Mouse (Mus musculus) megakaryocyte, adult 5-6 weeks (primary cell): ENCODE data around the gene Popdc2. TPM values are rescaled to one million over a fixed set of nuclear protein-coding genes. Genes with fewer than 3 reads are reported as not detected.
"Not testable (repeated sequence)": the region's sequence is repeated elsewhere in the genome, so short reads cannot be mapped to it uniquely, and the experiment has no call there.

ENCODE experiments used
- ATAC-seq: 2 replicates; pipeline ENCODE4 v1.8.0; 2016; ENCODE audit warnings: mild to moderate bottlenecking, inconsistent platforms; ENCODE audit not compliant: poor library complexity, severe bottlenecking
- total RNA-seq, 2 experiments: library from RNA; stranded (forward) in 1 of 2; stranded (reverse) in 1 of 2; fragments of 153-499, 151-499 nt in 1 of 2; fragments of 221-1000, 200-1000 nt in 1 of 2; gene quantifications; 2 replicates each; pipeline versions ENCODE4 v1.2.3 to v1.2.4; 2015 to 2017

Popdc2 gene
- total RNA-seq (2015) = 0.38 and 3.9 TPM in 2 replicates
- 1.8 TPM in 1 of 2 replicates, not detected in the other for total RNA-seq (2017)

DNA sequence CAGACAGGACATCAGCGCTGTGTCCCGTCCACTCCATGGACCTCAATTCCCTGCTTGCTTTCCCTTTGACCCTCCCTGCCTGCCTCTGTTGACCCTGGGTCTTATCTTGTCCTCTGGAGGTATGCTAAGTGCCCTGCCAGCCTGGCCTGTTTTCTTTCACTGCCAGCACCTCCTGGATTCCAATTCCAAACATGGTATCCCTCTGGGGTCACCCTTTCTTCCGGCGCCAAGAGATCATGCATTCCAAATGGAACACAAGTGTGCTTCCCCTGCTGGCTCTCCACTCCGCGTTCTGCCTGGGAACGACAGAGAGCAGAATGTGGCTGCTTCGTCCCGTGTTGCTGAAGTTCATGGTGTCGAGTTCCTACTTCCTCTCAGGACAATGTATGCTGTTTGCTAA, at the start of gene Popdc2:
Popdc2 (plus strand) TSS at position 277 of the 400 bp plus-strand sequence.
- ATAC-seq = no peak

DNA sequence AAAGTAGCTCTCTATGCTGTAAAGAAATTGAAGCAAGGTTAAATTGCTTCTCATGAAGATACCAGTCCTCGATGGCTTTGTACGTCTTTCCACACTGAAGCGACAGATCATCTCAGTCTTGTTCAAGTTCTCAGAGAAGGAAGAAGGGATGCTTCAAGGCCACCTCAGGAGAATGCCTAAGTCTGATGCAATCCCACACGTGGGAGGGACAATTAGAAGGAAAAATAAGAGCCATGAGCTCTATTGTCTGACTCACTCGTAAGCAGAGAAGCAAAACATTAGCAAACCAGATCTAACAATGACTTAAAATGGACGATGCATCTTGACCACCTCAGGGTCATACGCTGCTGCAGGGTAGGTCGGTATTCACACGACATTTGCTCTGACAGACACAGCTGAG, 43.5 kb upstream of the Popdc2 start:
- no peak for ATAC-seq

DNA sequence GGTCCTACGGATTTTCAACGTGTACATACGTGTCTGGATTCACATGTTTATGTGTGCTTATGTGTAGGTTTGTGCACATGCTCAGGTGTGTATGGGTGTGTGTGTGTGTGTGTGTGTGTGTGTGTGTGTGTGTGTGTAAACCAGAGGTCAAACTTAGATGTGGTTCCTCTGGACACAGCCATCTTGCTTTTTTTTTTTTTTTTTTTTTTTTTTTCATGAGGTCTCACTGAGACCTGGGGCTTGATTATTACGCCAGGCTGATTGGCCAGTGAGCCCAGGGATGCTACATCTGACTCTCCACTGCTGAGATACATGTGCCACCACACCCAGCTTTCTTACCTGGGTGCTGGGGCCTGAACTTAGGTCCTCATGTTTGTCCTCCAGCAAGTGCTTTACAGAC, 42.9 kb upstream of the Popdc2 start:
- no peak for ATAC-seq

DNA sequence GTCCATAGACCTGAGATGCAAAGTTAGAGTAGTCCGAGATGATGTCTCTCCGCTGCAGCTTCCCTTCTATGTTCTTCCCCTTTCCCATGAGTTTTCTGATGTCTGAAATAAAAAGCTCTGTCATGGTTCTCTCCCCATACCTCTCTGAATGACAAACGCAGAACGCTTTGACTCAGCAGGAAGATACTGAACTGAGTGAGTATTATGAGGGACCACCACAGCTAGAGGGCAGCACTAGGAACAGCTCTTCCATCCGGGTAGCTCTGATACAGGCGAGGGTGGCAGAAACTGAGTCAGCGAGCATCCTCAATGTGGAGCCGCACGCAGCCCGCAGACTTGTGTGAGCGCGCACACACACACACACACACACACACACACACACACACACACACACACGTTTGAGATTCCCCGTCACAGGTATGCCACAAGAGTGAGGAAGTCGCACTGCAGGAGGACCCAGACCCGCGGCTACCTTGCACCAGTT, 40.5 kb upstream of the Popdc2 start:
- peak; percentile 78 for ATAC-seq

DNA sequence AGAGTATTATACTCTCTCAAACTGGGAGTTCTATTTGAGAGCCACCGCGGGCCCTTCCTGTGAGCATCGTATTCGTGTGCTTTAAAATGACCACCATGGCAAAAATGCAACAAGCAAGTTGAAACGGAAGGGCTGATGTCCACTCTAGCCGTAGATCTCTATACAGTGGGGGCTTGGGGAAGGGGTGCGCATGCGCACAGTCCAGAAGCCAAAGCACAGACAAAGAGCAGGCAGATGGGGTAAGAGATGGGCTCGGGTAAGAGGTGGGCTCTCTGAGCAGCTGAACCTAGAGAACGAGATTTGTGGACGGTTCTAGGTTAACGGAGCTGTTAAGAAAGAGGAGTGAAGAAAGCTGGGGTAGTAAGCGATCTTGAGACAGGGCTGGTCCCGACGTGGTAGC, 37.7 kb upstream of the Popdc2 start:
- no peak for ATAC-seq

DNA sequence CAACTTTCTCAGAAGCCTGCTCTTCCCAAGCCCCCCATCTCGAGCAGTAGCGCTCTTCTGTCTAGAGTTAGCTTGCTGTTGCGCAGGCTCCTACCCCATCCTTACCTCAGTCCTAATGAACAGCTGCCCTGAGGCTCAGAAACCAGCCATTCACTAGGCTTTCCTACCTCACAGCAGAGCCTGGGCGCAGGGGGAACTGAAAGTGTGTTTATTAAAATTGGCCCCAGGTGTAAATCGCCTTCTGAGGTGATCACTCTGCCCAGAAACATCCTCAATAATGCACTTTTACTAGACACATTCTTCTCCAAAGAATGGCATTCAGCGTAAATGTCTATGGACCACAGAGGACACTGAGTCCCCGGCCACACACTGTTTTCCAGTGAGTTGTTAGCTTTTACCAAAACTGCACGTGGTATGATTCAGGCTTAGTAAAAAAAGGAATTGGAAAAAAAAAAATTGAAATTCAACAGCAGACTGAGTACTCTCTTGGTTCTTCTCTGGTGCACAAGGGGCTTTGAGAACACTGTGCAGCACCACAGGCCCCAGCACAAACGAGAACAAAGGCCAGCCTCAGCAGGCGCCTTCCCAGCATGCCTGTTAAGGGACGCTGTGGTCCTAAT, 35.1 kb upstream of the Popdc2 start:
- ATAC-seq = no peak

DNA sequence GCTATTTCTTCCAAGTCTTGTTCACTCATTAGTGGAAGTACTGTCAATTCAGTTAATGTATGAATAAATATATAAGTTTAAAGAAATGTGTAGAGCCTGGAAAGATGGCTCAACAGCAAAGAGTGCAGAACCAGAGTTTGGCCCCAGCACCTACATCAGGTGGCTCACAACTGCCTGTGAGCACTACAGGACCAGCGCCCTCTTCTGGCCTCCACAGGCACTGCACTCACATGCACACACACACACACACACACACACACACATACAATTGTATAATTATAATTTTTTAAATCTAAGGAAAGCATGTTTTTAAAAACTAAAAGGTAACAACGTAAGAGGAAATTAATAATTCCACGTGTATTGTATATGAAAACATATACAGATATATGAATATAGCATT, 32.7 kb upstream of the Popdc2 start:
- ATAC-seq = no peak

DNA sequence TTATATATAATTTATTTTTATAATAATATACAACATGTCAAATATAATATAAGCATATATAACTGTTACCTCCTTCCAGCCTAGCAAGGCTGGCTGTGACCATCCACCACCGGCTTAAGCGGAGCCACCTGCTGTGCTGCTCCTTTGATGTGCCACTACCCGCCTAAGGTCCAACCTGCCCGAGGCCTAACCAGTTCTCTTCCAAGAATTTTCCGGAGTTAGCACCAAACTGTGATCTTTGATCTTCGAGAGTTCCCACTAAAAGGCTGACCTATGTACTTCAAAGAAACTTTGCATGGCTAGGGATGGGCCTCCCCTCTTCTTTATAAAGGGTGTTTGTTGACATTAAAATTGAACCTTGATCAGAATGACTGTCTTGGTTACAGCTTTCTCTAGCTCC, 27.6 kb upstream of the Popdc2 start:
- no peak for ATAC-seq

DNA sequence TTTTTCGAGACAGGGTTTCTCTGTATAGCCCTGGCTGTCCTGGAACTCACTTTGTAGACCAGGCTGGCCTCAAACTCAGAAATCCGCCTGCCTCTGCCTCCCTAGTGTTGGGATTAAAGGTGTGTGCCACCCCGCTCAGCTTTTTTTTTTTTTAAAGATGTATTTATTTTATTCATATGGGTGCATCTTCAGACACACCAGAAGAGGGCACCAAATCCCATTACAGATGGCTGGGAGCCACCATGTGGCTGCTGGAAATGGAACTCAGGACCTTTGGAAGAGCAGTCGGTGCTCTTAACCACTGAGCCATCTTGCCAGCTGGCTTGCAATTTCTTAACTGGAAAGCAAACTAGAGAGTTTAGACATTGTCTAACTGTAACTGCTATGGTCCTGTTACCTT, 23.9 kb upstream of the Popdc2 start:
- not testable (repeated sequence) for ATAC-seq

DNA sequence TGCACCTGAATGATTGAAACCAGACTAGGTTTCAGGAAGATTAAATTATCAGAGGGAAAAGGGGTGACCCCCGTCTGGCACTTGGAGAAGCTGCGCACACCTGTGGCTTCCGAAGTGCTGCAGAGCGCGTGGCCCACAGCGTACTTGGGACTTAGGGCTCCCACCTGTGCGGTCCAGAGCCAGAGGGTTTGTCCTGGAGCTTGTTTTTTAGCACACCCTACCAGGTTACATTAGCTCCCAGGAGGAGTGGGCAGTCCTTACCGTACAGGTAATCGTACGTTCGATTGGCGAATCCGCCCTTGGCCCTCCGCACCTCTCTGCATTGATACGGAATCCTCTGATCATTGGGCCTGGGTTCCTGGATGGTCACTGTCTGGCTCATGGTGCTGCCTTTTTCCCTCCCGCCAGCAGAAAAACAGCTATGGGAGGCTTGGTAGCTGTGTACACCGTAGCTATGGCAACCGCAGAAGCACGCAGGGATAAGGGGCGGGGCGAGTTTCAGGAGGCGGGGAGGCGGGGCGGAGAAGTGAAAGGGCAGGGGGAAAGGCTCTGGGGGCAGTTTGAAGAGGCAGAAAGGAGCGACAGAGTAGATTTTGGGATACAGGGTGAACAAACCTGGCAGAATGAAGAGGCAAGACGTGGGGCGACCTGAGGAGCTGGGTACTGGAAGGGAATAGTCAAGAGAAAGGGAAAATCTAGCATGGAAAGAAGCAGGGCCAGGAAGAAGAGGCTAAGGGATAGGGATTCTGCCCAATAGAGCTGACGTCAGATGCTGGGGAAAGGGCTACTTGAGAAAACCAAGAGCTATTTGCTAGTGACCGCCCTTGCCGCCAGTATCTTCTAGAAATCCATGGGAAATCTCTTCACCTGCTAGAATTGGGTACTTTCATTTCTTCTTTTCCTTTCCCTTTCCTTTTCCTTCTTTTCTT, 20.3 kb upstream of the Popdc2 start, which contains the start of gene Maats1:
Maats1 (minus strand) TSS at position 748 of the 929 bp plus-strand sequence.
- peak; percentile 54 for ATAC-seq

DNA sequence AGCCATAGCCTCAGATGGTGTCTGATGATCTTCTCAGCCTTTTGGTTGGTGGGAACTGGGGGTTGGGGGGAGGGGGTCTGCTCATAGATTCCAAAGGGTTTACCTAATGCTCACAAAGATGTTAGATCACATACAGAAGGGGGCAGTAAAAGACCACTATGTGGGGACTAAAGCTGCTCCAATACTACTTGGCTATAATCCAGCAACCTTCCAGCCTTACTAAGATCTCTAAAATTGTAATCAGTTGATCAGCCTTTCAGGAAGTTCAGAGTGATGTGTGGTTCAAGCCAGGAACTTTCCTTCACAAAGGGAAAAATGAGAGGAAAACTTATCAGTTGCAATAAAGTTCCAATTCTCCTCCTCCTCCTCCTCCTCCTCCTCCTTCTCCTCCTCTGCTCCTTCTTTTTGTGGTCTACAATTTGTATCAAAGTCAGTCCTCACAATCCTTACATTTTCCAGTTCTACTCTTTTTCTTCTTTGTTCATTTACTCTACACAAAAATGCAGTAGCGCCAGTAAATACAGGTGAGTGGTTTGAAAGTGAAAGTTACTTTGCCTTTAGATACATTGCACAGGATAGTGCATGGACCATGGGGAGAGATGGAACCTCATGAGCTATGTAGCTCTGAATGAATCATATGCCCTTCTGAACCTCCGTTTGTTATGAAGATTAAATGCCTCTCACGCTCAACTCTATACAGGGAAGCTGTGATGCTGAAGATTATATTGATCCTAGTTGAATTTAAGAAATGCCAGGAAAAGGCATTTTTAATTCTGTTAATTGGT, 16.9 kb upstream of the Popdc2 start:
- no peak for ATAC-seq

DNA sequence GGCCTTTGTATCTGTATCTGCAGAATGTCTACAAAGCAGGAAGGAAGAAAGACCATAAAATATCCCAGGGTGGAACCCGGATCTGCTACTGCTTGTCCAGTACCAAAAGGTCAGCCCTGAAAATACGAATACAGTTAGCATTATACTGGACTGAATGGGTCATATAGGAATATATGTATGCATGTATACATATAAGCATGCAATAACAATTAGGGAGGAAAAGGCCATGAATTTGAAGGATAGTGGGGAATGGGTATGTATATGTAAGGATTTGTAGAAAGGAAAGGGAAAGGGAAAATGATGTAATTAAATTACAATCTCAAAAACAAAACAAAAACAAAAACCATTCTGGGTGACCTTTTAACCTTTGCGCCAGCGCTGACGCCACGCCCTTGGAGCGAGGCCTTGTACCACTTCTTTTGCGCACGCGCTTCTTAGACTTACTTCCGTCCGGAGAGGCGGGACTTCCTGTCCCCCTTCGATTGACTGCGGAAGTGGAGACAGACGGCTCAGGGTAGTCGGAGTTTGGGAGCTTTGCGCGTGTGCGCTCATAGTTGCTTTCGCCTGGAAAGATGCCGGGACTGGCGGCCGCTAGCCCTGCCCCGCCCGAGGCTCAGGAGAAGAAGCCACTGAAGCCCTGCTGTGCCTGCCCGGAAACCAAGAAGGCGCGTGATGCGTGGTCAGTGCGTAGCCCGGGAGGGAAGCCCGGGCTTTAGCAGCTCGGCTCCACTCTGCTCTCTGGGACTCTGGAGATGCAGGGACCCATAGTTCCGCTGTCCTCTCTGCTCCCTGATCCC, 15.3 kb upstream of the Popdc2 start, which contains the start of the genes Cox17 and Gm21987:
Cox17 (plus strand) TSS at position 463 of the 797 bp plus-strand sequence.
Gm21987 (plus strand) TSS at position 512 of the 797 bp plus-strand sequence.
- ATAC-seq = peak; percentile 99

DNA sequence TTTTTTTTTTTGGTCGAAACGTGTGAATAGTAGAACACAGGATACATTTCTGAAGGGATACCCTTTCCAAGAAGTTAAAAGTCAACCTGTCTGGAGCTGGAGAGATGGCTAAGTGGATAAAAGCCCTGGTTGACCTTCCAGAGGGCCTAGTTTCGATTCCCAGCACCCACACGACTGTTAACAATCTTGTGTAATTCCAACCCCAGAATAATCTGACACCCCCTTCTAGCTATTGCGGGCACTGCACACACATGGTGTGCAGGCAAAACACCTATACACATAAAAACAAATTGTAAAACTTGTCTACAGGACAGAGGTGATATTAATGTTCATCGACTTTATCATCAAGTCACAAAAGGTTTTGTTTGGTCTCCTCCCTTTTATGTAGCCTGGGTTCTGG, 14.4 kb upstream of the Popdc2 start:
- ATAC-seq = no peak

DNA sequence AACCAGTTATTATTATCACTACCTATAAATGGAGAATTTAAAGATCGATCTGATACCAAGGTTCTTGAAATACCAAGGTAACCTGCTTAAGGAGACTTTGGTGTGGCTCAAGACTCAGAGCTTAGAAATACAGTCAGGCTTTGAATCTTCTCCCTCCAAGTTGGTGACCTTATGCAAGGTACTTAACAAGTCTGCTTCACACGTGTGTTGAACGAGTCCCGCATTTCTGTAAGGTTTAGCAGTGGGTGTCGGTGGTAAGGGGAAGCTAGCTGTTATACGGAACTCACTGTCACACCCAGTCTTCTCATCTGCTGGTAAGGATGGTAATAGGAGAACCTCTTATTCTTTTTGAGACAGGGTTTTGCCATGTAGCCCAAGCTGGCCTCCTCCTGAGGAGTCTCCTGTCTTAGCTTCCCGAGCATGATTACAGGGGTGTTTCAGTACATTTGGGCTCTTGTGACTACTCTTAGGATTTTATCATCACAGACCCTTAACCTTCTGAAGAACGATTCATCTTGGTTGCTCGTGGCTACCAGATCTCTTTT, 13.7 kb upstream of the Popdc2 start:
- no peak for ATAC-seq

DNA sequence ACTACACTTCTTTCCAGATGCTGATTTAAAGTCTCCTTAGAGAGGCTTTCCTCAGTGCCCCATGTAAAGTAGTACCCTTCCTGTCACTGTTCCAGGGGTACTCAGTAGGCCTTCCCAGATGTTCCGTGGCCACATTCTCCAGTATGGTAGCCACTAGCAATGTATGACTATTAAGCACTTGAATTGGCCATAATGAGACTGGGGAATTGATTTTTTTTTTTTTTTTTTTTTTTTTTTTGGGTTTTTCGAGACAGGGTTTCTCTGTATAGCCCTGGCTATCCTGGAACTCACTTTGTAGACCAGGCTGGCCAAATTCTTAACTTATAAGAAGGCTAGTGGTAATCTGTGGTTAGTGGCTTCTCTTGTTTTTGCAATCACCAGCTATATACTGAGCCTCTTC, 12.1 kb upstream of the Popdc2 start:
- ATAC-seq = no peak

DNA sequence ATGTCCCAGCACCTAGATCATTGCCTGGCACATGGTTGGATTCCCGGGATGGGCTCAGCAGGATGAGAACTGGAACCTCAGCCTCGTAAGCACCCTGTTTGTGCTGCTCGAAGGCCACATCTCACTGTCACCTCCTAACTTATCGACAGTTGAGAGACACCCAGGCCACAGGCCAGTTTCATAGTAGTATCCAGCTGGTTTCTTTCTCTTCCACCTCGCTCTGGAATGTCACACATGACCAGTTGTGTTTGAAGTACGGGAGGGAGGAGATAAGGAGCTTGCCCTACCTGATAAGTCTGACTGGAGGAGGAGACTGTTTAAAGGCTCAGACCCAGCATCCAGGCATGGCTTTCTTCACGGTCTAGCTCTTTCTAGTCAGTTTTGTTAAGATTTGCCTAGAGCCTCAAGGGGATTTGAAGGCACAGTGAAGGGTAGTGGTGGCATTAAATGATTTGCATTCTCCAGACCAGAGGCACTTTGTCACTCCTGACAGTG, 11.6 kb upstream of the Popdc2 start:
- no peak for ATAC-seq

DNA sequence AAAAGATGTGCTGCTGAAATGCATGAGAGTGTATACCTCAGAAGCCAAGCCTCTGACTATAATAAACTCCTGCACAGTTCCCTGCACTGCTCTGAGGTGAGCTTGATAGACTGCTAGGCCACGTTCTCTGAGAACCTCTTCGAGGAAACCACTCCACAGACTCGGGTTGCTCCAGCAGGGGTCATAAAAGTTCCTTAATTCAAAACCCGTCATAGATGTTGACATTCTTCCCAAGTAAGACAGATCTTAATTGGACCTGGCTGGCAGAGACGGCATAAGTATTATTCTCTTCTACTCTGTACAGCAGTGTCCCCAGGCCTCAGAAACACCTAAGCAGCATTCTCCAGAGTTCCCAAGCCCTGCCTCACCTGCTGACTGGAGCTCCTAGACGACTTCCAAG, 11.1 kb upstream of the Popdc2 start:
- ATAC-seq = no peak

DNA sequence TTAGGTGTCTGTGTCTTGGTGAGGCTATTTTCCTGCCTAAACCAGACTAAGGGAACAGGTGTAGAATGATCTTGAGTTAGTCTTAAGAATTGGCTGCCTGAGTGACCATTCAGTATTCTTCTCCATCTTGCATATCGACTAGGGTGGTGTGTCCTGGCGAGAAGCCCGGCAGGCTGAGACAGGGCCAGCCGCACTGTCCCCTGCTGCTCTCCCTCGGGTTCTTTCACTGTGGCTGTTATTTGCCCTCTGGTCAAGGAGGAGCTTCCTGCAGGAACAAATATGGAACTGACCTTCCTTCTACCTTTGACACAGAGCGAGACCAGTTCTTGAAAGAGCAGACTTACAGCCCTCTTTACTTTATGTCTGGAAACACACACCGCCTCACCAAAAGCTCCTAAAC, 10.0 kb upstream of the Popdc2 start:
- ATAC-seq = no peak

DNA sequence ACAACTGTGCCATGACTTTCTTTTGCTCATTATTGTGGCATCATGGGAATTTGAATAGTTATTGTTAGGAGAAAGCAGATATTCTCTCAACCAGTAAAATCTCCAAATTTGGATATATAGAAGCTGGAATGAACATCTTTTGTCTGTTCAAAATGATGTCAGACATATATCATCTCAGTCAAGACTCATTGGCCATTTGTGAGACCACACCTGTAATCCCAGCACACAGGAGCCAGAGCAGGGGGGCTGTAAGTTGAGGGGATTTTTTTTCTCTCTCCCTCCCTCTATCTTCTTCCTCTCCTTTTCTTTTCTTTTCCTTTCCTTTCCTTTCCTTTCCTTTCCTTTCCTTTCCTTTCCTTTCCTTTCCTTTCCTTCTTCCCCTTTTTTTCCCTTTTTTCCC, 9.2 kb upstream of the Popdc2 start:
- ATAC-seq = no peak

DNA sequence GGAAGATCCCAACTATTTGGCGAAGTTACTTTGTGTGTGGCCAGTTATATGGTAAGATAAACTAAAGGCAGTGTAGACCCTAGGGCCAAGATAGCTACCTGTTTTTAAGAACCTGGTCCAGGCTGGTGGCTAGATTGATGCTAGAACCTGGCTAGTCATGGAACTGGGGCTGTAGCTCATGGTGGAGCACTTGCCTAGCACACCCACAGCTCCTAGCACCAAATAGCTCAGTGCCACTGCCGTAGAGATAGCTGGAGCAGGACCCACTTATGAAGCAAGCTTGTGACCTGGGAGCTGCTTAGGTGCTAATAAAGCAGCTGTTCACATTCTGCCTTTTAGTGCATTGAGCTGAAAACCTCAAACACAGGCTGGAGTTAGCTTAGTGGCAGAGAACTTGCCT, 8.4 kb upstream of the Popdc2 start:
- ATAC-seq = peak; percentile 58
